Mouse (Mus musculus) NIH3T3 (cell line): ENCODE measurements around the gene Arhgap44.

ENCODE experiments used
- DNase-seq: peaks from one replicate; pipeline ENCODE4 v3.0.0-alpha.2; 2012; ENCODE audit warnings: low read depth

The Arhgap44 gene

DNA sequence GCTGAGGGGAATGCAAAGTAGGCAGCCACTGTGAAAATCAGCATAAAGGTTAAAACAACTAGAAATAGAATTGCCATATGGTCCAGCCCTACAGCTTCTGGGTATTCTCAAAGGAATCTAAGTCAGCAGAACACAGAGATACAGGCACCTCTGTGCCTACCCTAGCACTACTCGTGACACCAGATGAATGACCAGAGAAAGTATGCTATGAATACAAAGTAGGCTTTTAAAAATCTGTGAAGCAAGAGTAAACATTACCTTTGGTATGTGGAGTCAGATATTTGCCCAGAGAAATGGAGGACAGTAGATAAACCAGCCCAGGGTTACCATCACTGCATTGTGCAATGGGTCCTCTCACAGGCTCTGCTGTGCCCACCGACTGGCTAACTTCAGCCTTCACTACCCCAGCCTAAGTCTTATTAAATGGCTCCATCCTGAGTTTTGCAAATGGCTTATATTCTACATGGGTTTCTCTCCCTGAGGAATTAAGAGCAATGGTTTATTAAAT is 25.6 kb downstream of the Arhgap44 start:
- no peak for DNase-seq

DNA sequence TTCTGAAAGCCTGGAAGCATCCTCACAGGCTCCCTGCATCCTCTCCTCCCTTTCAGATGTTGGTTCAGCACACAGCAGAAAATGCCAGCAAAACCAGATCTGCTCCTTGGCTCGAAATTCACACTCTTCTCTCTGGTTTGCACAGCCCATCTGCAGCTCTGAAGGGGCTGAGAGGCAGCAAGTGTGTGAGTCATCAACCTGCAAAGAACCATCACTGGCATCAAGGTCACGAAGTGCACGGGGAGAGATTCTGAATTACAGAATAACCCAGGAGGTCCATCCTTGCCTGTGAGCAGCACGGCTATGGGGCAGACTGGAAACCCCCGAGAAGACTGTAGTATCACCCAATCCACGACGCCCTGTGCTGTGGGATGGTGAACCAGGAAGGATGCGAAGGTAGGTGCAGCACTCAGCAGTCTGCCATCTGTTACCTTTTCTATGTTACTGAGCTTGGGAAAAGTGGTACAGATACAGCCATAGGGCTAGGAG is 27.5 kb downstream of the Arhgap44 start:
- no peak for DNase-seq

DNA sequence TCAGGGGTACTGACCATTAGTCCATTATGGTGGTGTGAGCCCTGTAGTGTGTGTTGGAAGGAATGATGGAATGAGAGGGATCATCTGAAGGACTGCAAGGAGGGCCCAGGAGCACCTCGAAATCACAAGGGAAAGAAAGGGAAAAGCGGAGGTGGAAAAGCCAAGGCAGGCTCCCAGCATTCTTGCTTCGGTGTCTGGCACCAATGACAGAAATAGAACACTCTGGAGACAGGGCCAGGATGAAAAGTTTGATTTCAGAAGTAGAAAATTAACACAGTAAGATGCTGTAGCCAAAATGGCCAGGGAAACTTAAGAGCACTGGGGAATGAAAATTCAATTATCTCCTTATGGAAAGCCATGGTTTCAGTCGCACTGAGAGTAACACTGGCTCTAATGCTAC is 29.1 kb downstream of the Arhgap44 start:
- no peak for DNase-seq

- DNase-seq: peak; percentile 52
These were observed 33.7 kb downstream of the Arhgap44 start for GRCm38 (mm10) chr11:65129110-65129509.

- DNase-seq: peak; percentile 74
These were observed 34.1 kb downstream of the Arhgap44 start for GRCm38 (mm10) chr11:65128666-65129065.

- DNase-seq: no peak
These were observed 36.2 kb downstream of the Arhgap44 start for GRCm38 (mm10) chr11:65126566-65126965.

DNA sequence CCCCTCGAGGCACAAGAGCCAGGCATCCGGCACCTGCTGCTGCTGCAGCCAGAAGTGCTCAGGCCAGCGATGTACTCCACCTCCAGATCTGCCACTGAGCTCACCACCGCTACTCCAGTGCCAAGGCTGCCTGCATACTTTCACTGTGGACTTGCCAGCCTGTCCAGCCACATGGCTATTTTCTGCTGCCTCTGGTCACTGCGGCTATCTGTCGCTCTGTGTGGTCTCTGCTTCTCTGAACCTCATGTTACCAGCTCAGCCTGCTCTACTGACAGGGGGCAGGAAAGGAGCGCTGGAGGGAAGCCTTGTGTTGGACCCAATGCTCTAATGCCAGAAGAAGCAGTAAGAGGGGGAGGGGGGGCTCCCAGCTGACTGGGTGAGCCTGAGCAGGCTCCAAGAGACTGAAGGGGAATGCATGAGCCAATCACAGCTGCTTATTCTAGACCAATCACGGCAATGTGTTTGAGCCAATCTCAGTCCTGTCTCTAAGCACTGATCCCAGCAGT is 37.8 kb downstream of the Arhgap44 start:
- DNase-seq: no peak

- no peak for DNase-seq
These were observed 42.5 kb downstream of the Arhgap44 start for GRCm38 (mm10) chr11:65120276-65120675.

DNA sequence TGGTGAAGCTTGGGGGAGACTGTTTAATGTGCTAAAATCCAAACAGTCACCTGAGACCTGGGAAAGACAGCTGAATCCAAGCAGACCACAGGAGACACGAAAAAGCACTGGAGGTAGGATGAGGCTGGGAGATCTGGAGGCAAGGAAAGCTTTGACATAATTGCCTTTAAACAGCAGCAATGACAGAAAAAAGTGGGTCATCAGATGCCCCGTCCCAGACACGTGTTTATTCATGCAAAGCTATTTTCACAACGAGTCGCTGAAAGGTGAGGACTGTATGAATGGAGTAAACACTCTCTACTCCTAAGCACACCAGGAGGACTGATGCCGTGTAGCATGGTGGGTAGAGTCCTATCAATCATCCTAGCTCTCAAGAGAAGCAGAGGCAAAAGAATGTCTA is 47.0 kb downstream of the Arhgap44 start:
- DNase-seq: no peak

DNA sequence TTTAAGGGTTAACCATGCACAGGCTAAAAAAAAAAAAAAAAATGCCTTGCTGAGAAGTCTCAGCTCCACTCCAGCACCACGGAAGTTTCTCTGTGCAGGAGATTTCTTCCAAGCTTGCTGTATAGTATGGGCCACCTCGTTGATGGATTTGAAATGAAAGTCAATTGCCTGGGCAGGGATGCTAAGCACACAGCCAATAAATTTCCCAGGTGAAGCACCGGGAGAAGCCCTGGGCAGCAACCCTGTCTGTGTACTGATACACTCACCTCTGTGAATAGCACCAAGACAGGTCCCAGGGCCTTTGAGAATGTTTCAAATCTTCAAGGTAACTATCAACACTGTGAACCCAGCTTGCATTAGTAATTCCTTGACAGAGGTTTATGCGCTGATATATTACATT is 50.7 kb downstream of the Arhgap44 start:
- no peak for DNase-seq

DNA sequence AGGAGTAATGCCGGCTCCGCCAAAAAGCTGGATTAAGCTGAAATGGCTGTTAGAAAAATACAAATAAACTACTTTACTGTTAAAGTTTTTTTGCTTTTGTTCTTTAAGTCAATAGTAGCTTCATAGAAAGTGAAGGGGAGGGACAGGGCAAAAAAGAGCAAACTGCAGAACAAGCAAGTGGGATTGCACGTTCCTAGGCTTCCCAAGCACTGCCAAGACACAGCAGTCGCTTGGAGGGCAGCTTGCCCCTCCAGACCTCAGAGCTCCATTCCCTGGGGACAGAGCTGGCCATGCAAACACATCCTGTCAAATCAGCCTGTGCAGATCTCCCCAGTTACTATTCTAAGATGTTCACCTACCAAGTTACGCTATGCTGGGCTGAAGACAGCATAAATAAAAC is 51.1 kb downstream of the Arhgap44 start:
- no peak for DNase-seq

- no peak for DNase-seq
These were observed 52.7 kb downstream of the Arhgap44 start for GRCm38 (mm10) chr11:65110058-65110457.

DNA sequence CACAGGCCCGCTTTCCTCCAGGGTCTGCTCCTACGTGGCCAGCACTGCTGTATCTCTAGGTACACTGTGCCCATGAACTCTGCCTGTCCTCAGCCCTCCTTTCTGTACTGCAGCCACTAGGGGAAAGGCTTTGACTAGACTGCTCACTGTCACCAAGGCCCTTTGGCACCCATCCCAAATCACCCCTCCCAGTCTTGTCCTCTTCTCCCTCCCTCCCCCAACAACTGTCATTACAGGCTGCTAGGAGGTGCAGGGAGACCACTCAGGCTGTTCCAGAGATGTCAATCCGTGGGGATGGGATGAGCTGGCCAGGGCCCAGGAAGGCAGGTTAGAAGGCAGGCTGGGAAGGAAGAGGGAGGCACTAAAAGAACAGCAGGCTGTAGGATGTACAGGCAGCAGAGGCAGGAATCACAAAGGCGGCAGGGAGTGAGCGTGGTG is 55.0 kb downstream of the Arhgap44 start:
- DNase-seq: no peak

DNA sequence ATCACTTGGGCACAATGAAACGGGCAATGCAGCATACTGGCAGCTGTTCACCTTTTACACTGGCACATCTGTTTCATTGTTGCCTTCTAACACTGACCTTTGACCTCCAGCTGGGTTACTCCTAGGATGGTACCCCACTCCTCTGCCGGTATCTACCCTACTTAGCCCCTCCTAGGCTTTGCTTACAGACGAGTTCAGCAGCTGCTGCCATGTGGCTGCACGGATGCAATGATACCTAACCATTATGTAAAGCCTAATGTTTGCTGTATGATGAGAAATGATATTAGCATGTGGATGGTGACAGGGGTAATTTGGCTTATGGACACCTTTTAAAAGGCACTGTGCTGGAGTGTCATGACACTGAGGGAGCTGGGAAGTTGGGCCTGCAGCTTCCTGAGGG is 55.6 kb downstream of the Arhgap44 start:
- no peak for DNase-seq

DNA sequence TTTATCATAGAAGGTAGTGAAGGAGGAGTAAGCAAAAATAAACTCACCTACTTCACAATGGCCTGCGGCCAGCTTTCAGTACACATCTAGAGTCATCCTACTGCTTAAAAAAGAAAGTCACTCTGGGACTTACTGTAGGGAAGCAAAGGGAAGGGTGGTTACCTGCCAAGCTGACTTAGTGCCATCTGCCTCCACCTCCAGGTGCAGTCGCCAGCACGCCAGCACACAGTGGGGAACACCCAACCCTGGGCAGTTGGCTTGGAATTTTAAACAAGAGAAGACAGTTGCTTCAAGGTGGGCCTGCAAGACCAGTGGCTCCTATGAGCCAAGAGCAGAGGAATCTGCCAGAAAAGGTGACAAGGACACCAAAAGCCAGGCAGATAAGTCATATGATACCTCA is 58.7 kb downstream of the Arhgap44 start:
- no peak for DNase-seq

DNA sequence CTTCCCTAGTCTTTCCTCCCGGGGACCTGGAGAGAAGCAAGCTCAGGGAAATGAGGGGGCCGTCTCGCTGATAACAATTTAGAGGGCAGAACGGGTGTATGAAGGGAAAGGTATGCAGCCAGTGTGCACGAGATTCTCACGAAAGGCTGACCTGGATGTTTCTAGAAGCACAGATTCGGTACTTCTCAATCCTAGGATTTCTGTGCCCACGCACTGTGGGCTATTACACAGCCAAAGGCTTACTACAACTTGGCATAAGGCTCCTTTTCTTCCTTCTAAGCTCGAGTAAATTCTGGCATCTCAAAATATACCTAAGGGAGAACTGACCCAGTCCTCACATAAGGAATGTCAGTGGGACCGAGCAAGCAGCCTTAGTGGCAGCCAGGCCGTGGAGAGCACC is 61.6 kb downstream of the Arhgap44 start:
- no peak for DNase-seq

- DNase-seq: no peak
These were observed 62.7 kb downstream of the Arhgap44 start for GRCm38 (mm10) chr11:65100031-65100430.

DNA sequence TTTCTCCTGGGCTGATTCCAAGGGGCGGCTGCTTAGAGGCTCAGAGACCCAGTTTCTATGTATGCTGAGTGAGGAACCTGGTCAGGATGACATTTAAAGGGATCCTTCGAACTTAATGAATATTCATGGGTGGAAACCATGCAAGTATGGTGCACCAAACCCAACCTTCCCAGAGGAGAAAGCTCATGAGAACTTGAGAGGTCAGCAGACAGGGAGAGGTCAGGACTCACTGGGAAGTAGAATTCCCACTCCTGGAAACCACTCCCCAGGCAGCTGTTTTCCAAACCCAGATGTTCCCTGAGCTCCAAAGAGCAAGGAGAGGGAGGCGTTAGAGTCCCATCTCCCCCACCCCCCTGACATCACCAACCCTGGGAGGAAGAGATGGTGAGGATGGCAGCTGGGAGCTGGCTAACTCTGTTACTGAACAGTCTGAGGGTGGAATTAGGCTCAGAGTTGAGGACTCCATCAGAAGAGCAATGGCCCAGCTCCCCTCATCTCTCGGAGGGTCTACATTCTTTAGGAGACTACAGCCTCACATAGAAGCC is 65.2 kb downstream of the Arhgap44 start:
- no peak for DNase-seq

DNA sequence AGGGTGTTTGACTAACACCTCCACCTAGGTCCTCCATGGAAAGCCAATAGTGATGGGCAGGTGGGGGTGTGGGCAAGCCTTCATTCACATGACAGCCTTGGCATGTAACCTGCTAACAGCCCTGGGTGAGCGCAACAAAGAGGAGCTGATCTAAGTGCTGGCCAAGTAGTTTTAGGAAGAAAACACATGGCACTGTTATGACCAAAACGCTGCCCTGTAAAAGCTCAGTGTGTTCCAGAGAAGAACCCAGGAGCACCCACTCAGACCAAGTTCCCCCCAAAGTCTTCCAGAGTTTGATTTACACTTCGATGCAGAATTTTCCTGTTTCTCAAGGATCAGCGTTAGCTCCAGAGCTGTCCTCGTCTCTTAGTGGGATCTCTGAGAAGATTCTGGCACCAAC is 65.9 kb downstream of the Arhgap44 start:
- DNase-seq: no peak

DNA sequence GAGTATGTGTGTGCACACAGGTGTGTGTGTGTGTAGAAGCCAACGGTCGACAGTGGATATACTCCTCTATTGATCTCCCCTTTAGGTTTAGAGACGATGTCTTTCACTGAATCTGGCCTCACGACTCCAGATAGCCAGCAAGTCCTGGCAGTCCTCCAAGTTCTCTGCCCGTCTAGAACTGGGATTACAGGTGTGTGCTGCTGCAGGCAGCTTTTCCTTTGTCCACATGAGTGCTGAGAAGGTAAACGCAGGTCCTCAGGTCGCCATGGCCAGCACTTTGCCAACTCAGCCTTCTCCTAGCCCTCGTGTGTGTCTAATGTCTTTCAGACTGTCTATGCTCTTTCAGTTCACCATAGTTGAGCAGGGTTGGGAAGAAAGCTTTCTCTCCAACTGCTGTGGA is 69.9 kb downstream of the Arhgap44 start:
- no peak for DNase-seq

DNA sequence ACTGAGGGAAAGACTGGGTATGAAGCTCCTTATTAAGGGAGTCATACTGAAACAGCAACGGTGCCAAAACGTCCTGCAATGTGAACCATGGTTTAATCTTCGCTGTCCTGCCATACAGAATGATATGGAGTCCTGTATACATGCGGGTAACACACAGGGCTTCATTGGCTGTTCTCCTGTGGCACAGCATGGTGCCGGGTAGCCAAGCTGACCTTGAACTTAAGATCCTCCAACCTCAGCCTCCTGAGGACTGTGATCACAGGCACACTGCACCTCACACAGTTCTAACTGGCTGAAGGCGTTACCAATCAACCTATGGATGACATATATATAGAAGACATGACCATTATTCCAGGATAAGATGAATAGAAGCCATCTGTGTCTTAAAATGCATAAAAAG is 72.4 kb downstream of the Arhgap44 start:
- DNase-seq: no peak

- DNase-seq: no peak
These were observed 72.8 kb downstream of the Arhgap44 start for GRCm38 (mm10) chr11:65089982-65090381.

GRCm38 (mm10) chr11:65089282-65089681 is 73.5 kb downstream of the Arhgap44 start:
- no peak for DNase-seq
